Mouse (Mus musculus) monocyte, adult 2 months (primary cell): ENCODE measurements around the gene Faf2.

Experiments used
- DNase-seq, 2 experiments: peaks; one replicate each; pipeline ENCODE4 v3.0.0; 2022; ENCODE audit warnings: low spot score in 2 of 2, low read depth in 1 of 2

Gene Faf2

DNA sequence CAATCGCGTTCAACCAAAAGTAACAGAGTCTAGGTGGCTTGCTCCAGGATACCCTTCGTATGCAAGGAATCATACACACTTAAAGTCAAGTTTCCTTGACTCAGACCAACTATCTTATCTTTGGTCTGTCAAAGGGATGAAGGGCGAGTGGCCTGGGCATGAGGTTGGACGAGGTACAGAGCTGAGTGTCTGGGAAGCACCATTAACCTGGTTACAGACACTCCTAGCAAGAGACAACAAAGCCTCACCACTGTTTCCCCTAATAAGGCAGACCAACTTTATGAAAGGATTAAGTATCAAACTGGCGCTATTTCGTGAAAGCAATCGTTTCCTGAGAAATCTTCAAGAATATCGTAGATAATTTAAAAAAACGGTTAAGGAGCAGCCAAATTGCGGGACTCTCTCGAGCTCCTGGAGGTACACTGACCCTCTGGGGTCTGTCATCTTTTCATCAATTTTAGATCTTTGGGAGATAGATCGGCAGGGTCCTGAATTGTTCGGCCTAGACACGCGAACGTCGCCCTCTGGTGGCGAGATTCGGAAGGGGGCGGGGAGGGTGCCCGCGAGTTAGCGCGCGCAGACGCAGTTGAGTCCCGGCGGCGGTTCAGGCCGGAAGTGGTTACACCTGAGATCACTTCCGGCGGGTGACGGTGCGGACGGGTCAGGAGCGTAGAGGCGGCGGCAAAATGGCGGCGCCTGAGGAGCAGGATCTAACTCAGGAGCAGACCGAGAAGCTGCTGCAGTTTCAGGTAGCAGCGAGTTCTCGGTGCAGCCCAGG, at the start of gene Faf2:
Gene Faf2 (plus strand): TSS at position 630 of the 778 bp plus-strand sequence.
- DNase-seq: peak; percentile 87 to 97

DNA sequence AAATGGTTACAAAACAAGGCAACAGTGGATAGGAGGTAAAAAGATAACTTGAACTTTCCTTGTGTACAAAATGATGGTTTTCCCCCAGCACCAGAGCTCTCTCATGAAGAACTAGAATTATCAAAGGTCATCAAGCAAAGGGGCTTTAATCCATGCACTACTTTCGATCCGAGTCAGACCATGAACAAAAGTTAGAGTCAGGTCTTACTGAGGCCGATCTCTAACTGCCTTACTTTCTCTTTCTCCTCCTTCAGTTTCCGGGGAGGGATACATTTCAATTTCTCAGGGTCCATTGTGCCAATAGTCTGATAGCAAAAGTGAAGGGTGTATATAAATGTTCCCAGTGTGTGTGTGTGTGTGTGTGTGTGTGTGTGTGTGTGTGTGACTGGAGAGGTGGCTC, 49.0 kb upstream of the Faf2 start:
- DNase-seq: no peak

DNA sequence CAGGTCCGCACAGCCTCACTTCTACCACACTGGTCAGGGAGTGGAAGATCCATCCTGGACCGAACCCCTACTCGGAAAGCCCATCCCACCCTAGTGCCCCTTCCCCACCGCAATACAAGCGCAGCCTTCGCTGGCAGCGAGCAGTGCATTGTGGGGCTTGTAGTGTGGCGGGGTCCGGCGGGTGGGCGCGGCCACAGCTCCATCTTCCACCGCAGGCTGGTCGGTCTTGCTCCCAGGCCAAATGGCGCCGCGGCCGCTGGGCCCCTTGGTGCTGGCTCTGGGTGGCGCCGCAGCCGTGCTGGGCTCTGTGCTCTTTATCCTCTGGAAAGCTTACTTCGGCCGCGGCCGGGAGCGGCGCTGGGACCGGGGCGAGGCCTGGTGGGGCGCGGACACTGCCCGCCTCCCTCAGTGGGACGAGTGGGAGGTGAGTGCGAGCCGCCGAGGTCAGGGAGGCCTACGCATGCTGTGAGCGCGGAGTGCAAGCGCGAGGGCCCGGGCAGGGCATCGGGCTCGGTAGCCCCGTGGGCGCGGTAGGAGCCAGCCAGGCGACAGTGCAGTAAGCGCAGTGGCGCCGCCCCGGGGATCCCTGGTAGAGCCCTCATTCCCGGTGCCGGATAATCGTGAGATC, 46.6 kb upstream of the Faf2 start, which contains the start of gene Arl10:
Gene Arl10 (plus strand): TSS at position 162 of the 628 bp plus-strand sequence.
- DNase-seq: no peak

DNA sequence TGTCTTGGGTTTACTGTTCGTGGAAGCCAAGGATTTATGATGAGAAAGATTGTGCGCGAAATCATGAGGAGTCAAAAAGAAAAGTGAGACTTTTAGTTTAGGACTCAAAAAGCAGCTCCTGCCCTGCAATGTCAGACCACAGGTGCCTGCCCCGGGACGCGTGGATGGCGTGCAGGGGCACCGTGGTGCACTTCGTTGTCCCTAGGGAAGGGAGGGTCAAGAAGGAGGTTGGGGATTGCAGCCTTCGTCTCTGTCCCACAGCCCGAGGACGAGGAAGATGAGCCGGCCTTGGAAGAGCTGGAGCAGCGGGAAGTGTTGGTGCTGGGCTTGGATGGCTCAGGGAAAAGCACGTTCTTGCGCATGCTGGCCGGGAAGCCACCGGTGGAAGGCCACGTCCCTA, 46.1 kb upstream of the Faf2 start:
- DNase-seq: no peak

DNA sequence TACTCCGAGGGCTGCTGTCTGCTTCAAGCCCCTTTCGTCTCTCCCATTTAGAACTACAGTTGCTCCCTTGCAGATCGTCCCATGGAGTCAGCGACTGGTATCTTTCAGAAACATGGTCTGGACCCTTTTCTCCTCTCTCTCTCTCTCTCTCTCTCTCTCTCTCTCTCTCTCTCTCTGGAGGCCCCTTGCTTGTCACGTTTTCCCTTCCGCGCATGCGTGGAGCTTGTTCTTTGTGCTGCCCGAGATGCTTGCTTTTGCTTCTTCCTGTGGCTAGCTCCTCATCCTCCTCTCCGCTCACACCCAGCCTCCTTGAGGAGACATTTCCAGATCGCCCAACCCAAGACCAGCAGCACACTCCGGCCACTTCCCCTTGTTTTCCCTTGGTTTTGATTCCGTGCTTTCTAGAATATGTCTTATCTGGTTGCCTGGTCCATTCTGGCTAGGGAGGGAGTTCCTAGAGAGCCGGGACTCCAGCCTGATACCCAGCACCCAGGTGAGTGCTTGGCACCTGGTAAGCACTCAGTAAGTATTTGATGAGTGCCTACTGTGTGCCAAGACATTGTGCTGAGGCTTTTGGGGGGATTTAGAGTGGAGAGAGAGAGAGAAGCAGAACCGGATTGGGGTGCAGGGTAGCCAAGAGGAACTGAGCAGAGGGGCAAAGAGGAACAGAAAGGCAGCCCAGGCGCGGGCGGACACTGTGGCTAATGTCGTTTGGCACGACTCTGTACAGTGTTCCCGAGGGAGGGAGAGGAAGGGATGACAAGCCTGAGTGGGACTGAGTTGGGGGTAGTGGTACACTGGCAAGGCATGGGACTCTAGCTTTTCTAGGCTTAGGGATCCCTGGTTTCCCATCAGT, 43.7 kb upstream of the Faf2 start:
- peak in 1 of 2 experiments; percentile 47 for DNase-seq

DNA sequence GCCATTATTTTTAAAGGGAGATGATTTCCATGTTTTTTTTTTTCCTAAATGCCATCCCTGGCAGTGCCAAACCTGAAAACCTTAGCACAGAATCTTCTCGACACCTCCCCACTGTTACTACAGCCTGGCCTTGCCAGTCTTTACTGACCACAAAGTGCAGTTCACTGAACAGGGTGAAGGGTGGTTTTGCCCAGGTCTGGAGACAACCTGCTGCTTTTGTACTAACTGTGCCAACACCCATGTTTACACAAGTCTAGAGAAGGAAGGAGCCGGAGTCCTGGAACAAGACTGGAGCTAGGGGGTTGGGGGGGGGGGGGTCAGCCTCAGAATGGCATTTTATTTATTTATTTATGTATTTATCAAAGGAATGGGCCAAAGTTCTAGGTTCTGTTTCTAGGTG, 40.2 kb upstream of the Faf2 start:
- DNase-seq: no peak

DNA sequence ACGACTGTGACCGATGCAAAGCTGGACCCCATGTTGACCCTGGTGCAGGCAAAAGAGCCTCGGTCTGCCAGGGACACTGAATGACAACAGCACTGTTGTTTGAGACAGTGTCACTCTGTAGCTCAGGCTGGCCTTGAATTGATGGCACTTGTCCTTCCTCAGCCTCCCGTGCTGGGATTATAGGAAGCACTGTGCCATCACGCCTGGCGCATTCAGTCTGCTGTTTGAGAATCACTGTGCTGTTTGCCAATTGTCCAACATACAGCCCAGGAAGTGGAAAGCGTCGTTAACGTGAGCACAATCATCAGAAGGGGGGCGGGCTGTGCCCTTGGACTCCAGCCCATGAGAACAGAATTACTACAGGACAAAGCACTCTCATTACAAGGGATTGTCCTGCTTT, 39.5 kb upstream of the Faf2 start:
- DNase-seq: no peak

DNA sequence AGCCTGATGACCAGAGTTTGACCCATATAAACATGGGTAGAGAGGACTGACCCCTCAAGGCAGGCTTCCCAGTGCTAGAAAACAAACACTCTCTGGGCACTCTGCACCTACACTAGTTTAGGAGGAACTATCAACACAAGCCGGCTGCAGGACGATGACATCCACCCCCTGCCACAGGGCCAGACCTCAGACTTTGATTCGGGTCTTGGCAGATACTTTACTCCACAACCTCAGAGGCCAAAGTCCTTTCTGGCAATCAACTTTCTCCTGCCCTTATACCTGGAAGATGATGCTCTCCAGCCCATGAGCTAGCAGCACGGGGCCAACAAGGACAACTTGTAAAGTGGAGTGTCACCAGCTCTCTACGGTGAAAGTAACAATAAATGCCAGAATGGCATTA, 38.7 kb upstream of the Faf2 start:
- DNase-seq: no peak

DNA sequence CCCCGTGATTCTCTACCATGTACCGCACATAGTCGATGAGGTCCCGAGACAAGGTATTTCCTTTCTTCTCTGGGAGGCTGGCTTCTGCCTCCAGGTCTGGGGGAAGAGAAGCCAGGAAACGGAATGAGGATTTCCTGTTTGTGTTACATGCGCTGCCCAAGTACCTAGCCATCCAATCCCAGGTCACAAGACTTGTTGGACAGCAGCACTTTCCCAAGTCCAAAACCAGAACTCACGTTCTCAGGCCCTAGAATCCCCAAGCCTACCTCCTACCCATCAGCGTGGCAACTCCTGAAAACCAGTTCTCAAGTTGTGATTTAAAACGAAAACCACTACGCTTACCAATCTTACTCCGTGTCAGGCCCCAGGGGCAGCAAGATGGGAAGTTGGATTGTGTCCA, 35.8 kb upstream of the Faf2 start:
- DNase-seq: no peak

DNA sequence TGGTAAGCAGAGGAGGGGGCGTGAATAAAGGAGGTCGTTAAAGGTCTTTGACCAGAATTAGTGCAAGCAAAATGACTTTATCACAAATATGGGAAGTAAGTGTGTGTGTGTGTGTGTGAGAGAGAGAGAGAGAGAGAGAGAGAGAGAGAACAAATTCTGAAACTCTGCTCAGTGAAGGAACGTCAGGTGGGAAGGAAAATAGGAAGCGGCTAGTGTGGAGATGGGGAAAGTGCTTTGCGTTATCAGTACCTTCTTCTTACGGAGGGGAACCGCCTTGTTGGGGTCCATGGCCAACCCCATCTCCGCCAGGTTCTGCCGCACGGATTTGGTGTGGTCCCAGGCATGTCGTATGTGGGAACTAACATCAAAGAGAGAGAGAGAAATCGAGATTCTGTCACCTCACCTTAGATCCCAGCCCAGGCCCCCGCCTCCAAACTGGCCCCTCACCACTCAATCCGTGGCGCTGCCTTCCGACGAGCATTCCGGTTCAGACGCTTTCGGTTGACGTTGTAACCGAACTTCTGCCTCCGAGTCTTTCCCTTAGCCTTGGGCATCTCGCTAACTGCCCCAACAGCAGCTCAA, 32.1 kb upstream of the Faf2 start:
- no peak for DNase-seq

DNA sequence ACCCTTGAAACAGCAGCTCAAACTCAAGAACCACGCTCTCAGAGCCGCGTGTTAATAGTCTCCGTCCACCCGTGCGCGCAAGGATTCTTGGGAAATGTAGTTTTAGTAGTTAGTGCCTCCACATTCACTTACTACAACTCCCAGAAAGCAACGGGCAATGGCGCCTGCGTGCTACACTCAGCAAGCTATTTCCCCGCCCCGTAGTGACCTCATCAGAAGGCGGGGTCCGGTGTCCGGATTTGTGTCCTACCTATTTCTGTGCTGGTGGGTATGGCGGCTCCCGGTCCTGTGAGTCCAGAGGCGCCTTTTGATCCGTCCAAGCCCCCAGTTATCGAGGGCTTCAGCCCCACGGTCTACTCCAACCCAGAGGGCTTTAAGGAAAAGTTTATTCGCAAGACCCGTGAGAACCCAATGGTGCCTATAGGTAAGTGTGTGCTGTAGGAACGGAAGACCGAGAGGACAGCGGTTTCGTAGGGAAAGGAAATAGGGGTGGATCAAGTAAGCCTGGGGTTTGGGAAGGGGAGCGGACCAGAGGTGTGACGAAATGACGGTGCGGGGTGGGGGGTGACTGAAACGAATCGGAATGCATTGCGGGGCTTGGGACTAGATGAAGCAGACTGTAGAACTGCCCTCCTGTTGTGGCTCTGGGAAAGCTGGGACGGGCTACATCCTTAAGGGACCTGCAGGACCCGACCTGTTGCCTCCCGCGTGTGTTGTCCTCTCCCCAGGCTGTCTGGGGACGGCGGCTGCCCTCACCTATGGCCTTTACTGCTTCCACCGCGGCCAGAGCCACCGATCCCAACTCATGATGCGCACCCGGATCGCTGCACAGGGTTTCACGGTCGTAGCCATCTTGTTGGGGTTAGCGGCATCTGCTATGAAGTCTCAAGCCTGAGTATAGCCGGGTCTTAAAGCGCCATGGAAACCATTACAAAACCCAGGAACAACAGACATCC, 31.3 kb upstream of the Faf2 start, which contains the start of the genes Nop16 and Higd2a:
Gene Nop16 (minus strand): TSS at position 95 of the 956 bp plus-strand sequence.
Gene Higd2a (plus strand): TSS at position 212 of the 956 bp plus-strand sequence.
- DNase-seq: peak; percentile 85 to 91

DNA sequence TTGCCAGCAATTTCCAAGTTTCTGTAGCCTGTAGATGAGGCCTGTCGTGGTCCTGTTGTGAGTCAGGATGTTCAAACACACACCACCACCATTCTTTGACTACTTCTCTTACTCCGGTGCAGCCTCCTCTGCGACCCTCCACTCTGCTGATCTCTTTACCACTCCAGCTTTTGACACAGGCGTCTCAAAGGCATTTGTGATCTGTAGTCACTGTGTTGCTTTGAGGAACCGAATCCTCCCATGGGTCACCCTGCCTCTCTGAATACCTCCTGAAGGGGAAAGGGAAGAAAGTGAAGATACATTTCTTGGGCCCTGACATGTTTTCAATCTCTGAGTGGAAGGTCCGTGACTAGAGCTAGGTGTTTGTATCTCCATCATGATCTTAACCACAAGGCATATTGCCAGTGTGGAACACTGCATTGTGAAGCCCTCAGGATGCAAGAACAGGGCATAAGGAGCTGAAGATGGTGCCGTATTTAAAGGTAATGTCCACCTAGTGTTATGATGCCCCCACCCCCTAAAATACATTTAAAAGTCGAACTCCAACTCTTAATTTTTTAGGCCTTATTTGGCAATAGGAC, 29.7 kb upstream of the Faf2 start:
- DNase-seq: no peak

DNA sequence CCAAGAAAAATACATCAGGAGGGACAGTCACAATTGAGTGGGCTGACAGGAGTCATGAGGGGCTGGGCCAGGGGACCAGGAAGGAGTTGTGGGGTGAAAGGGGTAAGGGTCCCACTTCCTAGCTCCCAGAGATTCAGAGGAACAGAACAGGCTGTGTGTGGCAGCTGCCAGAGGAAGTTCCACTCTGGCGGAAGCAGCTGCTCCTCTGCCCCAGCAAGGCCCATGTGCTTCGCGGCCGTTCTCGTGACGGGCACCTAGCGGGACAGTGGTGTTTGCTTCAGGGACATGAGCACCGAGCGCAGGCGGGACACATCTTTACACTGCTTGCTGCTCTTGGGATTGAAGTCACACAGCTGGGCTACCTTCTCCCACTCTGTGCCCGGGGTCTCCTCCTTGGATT, 28.0 kb upstream of the Faf2 start:
- no peak for DNase-seq

DNA sequence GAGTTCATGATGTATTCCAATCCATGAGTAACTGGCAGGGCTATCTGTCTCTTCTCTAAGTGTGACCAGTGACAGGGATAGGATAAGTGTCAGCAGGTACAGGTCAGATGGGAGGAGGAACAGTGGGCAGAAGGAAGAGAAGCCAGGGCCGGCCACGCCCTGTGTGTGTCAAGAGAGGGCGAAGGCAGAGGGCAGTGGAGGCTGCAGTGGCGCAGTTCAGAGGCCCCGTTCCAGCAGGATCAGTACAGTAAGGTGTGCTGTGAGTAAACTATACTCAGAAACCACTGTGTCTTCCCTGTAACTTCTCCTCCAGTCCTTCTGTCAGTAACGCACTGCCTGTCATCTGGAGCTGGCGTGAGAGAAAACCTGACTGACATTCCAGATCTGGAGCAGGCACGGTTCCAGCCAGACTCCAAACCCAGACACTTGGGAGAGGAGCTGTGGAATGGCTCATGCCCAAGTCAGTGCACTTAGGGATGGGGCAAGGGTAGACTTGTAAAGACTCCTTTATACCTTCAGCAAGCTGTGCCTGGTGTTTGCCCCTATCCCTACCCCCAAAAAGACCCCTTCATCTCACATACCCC, 25.4 kb upstream of the Faf2 start:
- no peak for DNase-seq

DNA sequence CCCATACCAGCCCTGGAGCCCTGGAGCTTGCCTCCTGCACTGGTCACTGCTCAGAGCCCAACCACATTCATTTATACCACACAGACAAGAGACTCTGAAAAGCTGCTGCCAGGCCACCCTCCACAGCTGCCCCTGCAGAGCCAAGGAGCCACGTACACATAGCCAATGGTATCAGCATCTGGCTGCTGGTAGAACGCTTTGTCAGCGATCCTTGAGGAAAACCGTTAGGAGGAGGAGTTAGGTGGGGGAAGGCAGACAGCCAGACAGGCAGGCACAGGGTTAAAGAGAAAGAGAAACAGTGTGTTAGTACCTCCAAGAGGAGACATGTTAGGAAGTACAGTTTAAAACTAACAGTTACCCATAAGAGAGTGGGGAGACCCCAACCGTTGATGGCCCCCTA, 24.7 kb upstream of the Faf2 start:
- DNase-seq: no peak

DNA sequence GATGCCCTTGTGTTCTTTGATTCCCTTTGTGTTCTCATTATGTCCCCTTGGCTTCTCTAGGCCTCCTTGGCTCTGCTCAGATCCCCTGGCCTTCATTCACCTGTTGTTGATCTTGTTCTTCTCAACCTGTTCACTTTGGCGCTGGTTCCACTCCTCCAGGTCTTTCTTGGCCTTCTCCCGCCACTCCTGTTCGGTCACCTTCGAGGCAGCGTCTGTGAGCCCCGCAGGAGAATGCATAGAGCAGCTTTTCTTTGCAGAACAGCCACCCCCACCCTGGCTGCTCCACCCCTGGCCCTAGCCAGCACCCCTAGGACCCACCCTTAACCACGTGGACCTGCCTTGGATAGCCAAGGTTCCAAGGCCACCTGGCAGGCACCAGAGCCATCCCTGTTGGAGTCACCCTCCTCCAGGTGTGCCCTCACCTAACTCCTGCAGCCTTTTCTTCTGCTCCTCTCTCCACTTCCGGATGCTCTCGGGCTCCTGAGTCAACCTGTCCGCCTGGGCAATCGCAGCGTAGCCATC, 22.9 kb upstream of the Faf2 start:
- no peak for DNase-seq

DNA sequence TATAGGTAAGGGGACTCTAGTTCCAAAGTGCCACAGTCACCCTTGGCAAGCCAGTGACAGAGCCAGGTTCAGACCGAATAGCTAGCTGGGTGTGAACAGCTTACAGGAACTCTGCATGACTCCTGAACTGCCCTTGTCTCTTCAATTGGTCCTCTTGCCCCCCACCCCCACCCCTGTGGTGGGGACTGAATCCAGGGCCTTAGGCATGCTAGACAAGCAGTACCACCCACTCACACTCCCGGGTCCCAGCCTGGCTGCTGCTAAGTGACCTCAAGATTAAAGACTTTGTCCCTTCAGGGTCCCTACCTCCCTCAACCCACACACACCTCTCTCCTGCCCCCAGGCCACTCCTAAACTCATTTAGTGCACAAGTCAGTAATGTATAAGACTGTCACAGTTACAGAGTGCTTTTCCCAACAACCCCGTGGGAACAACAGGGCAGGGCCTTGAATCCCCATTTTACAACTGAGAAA, 18.9 kb upstream of the Faf2 start:
- DNase-seq: no peak

DNA sequence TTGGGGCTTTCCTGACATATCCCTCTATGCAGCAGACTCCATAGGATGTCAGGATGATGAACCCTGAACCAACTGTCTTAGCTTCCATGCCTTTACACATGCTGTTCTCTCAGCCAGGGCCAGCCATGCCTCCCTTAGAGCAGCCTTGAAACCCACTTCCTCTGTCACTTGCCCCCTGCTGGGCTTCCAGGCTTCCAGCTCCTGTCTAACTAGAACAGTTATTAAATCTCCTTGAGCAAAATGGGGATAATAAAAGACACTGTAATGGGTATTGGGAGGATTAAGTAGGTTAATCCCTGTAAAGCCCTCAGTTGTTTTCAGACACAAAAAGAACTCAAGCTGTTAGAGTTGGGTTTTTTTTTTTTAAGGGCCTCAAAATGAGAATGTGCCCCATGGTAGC, 18.1 kb upstream of the Faf2 start:
- no peak for DNase-seq

DNA sequence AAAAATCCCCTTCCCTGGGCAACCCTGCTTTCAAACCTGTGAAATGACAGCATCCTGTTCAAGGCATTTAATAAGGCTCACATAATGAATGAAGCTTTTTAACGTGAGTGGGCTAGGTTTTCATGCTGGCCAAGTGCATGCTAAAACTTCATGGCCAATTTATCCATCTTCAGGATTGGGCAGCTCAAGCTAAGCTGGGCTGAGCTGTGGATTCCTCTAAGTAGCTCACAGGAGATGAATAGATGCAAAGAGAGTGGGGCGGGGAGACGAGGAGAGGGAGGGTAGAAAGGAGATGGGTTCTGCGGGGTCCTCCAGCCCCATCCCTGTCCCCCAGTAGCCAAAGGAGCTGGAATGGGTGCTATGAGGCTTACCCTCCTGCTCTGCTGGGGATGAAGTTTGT, 17.4 kb upstream of the Faf2 start:
- no peak for DNase-seq
